Mouse (Mus musculus): ENCODE measurements around the gene Snd1. TPM values are rescaled to one million over a fixed set of nuclear protein-coding genes. Genes with fewer than 3 reads are reported as not detected.
A peak's percentile ranks its signal among the peaks of the same experiment; 100 is the strongest.

The Snd1 gene
- polyA plus RNA-seq, 1 experiment from 2014 or later, result 56.6 TPM

DNA sequence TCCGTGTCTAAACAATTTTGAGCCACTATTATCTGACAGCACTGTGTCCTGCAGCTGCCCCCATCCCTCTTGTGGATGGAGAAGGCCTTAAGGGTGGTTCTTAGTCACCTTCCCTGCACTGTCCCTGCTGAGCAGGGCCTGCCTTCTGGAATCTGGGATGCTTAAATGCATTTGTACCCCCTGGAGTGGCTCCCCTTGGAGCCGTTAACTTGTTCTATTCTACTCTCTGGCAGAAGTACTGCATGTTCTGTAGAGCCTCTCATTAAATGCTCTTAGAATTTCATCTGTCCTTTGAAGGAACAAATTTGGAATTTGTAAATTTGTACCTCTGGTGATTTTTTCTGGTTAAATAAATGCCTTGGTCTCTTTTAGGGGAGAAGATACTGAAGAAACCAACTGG lies 50.6 kb downstream of the Snd1 start:
- H3K9ac ChIP-seq (replicated peaks; ENCODE audit: low read depth), result no peak overlapping the region
- H3K4me3 ChIP-seq (ENCODE audit: low read depth, low read length), result no peak overlapping the region
- H3K4me1 ChIP-seq (ENCODE audit: insufficient read depth, low read depth, low read length), result no peaks in the 10 kb centered on the region
- peaks cover 10% of the 10 kb centered on the region for H3K36me3 ChIP-seq (ENCODE audit: insufficient read depth, low read length)
- DNase-seq (ENCODE audit: low spot score) (no peak), ATAC-seq (no peak)
- 86% methylated on average over 2 of the region's 2 CpGs for WGBS
- no peaks in the 10 kb centered on the region for H3K9me3 ChIP-seq (ENCODE audit: low read length)
- no peaks in the 10 kb centered on the region for H3K27me3 ChIP-seq (replicated peaks; ENCODE audit: insufficient read depth, low read length)
- no peak overlapping the region for H3K27ac ChIP-seq (ENCODE audit: low read length)
- no peak overlapping the region for H3K4me2 ChIP-seq (replicated peaks; ENCODE audit: low read depth, low read length)
- TF ChIP-seq CTCF (IDR thresholded peaks at IDR 0.05) (no peak), EP300 (IDR thresholded peaks at IDR 0.05) (no peak)

DNA sequence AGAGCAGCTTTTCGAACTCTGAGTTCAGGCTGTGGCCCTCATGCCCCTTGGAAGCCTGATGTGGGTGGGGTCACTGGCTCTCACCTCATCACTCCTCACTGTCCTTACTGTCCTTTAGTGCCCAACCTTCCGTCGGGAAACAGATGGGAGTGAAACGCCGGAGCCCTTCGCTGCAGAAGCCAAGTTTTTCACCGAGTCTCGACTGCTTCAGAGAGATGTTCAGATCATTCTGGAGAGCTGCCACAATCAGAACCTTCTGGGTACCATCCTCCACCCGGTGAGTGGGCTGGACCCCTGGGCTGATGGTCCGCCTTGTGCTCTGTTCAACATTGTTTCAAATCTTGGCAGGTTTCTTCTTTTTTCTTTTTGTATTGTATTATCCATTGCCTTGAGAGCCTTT lies 52.5 kb downstream of the Snd1 start:
- Histone ChIP-seq H3K4me3 (ENCODE audit: low read depth, low read length) (no peak overlapping the region), H3K4me2 (replicated peaks; ENCODE audit: low read depth, low read length) (no peak overlapping the region), H3K27me3 (replicated peaks; ENCODE audit: insufficient read depth, low read length) (no peaks in the 10 kb centered on the region), H3K36me3 (ENCODE audit: insufficient read depth, low read length) (peaks cover 10% of the 10 kb centered on the region), H3K9me3 (ENCODE audit: low read length) (no peaks in the 10 kb centered on the region), H3K9ac (replicated peaks; ENCODE audit: low read depth) (no peak overlapping the region), H3K27ac (ENCODE audit: low read length) (no peak overlapping the region), H3K4me1 (ENCODE audit: insufficient read depth, low read depth, low read length) (no peaks in the 10 kb centered on the region)
- WGBS, result 83% methylated on average over 10 of the region's 10 CpGs
- DNase-seq (ENCODE audit: low spot score), result no peak
- TF ChIP-seq EP300 (IDR thresholded peaks at IDR 0.05) (no peak), CTCF (IDR thresholded peaks at IDR 0.05) (no peak)
- no peak for ATAC-seq

DNA sequence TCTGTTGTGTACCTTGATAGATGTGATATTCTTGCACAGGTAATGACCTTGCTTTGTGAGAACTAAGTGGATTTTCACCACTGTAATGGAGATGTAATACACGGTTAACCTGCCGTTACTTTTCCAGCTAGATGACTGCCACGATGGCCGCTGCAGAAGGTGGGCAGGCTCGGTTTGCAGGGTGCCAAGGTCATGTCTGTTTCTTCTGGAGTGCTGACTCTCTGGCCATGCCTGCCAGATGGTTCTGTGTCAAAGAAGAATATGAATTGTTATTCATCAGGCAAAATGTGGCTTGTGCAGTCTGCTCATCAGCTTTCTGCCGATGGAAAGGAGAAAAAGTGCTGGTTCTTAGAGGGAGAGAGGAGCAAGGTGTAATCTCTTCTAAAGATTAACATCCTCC lies 53.3 kb downstream of the Snd1 start:
- Histone ChIP-seq H3K9me3 (ENCODE audit: low read length) (no peaks in the 10 kb centered on the region), H3K4me3 (ENCODE audit: low read depth, low read length) (no peak overlapping the region), H3K27ac (ENCODE audit: low read length) (no peak overlapping the region), H3K9ac (replicated peaks; ENCODE audit: low read depth) (no peak overlapping the region), H3K36me3 (ENCODE audit: insufficient read depth, low read length) (peaks cover 10% of the 10 kb centered on the region), H3K4me2 (replicated peaks; ENCODE audit: low read depth, low read length) (no peak overlapping the region), H3K27me3 (replicated peaks; ENCODE audit: insufficient read depth, low read length) (no peaks in the 10 kb centered on the region), H3K4me1 (ENCODE audit: insufficient read depth, low read depth, low read length) (no peaks in the 10 kb centered on the region)
- ATAC-seq (no peak), DNase-seq (ENCODE audit: low spot score) (no peak)
- WGBS, result 88% methylated on average over 6 of the region's 6 CpGs
- no peak for TF ChIP-seq CTCF (IDR thresholded peaks at IDR 0.05)
- no peak for TF ChIP-seq EP300 (IDR thresholded peaks at IDR 0.05)

DNA sequence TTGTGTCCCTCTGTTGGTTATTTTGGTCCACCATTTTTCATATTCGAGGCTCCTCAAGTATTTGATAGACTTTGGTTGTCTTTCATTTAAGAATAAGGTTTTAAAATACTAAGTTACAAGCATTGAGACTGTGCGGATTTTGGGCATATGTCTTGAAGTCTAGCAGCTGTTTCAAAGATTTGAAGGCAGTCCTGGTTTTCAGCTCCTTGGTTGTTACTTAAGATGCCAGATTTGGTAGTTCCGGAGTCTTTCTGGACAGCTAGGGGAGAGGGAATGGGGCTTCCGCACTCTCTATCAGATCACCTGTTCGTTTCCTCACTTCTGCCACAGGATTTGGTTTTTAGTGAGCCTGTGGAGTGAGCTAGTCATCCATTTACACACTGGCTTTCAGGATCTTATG lies 61.5 kb downstream of the Snd1 start:
- H3K9ac ChIP-seq (replicated peaks; ENCODE audit: low read depth), result no peak overlapping the region
- H3K27ac ChIP-seq (ENCODE audit: low read length), result no peak overlapping the region
- WGBS, result 94% methylated on average over 5 of the region's 5 CpGs
- TF ChIP-seq CTCF (IDR thresholded peaks at IDR 0.05), result no peak
- DNase-seq (ENCODE audit: low spot score), result no peak
- ATAC-seq, result no peak
- H3K9me3 ChIP-seq (ENCODE audit: low read length), result no peaks in the 10 kb centered on the region
- 0 out of 2 replicates have a peak, but pooled peaks cover 4% of the 10 kb centered on the region for H3K36me3 ChIP-seq (ENCODE audit: insufficient read depth, low read length)
- H3K4me3 ChIP-seq (ENCODE audit: low read depth, low read length), result no peak overlapping the region
- H3K27me3 ChIP-seq (replicated peaks; ENCODE audit: insufficient read depth, low read length), result no peaks in the 10 kb centered on the region
- H3K4me2 ChIP-seq (replicated peaks; ENCODE audit: low read depth, low read length), result no peak overlapping the region
- H3K4me1 ChIP-seq (ENCODE audit: insufficient read depth, low read depth, low read length), result no peaks in the 10 kb centered on the region

DNA sequence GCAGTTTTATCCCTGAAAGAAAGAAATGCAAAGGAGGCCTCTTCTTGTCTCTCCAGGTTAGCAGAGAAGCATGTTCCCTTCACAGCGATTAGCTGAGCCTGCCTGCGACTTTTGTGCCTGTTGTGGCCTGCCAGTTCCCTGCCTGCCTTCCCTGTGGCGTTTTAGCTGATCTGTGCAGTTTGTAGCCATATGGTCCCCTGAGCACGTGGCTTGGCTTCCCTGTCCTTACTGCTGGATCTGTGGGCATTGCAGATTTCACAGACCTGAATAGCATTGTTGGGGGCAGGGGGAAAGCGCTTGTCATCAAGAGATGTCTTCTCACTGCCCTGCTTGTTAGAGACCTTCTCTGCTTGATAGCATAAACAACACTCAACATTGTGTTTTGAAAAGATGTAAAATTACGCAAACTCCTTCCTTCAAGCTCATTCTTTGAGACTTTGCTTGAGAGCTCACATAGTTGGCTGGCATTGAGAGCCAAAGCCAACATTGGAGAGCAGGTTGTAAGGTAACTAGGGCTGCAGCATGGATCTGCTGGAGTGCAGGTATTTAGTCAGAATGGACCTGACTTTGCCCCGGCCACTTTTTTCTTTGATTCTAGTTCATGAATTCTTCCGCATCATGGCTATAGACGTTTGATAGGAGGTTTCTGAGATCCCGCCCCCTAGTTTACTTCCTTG lies 63.0 kb downstream of the Snd1 start:
- Histone ChIP-seq H3K4me3 (ENCODE audit: low read depth, low read length) (no peak overlapping the region), H3K27ac (ENCODE audit: low read length) (no peak overlapping the region), H3K4me1 (ENCODE audit: insufficient read depth, low read depth, low read length) (no peaks in the 10 kb centered on the region), H3K9me3 (ENCODE audit: low read length) (no peaks in the 10 kb centered on the region), H3K27me3 (replicated peaks; ENCODE audit: insufficient read depth, low read length) (no peaks in the 10 kb centered on the region), H3K4me2 (replicated peaks; ENCODE audit: low read depth, low read length) (no peak overlapping the region), H3K9ac (replicated peaks; ENCODE audit: low read depth) (no peak overlapping the region), H3K36me3 (ENCODE audit: insufficient read depth, low read length) (0 out of 2 replicates have a peak, but pooled peaks cover 4% of the 10 kb centered on the region)
- TF ChIP-seq CTCF (IDR thresholded peaks at IDR 0.05) (no peak), EP300 (IDR thresholded peaks at IDR 0.05) (no peak)
- WGBS, result 72% methylated on average over 10 of the region's 10 CpGs
- DNase-seq (ENCODE audit: low spot score), result peak; percentile 9
- ATAC-seq, result no peak

DNA sequence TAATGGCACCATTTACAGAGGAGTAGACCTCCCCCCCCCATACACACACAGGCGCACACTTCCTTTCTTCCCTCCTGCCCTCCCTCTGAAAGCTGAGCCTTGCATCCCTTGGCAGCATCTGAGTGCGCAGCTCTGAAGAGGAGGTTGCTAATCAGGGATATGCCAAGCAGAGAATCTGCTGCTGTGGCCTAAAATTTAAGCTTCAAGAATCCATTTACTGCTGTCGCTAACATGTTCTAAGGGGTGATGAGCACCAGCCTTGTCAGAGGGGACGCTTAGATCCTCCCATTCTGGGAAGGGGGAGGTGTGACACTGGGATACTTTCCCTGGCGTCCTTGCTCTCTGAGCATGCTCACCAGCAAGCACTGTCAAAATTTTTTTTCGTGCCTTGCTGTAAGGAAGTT lies 67.4 kb downstream of the Snd1 start:
- Histone ChIP-seq H3K9ac (replicated peaks; ENCODE audit: low read depth) (no peak overlapping the region), H3K9me3 (ENCODE audit: low read length) (no peaks in the 10 kb centered on the region), H3K27me3 (replicated peaks; ENCODE audit: insufficient read depth, low read length) (no peaks in the 10 kb centered on the region), H3K27ac (ENCODE audit: low read length) (no peak overlapping the region), H3K4me2 (replicated peaks; ENCODE audit: low read depth, low read length) (no peak overlapping the region), H3K4me3 (ENCODE audit: low read depth, low read length) (no peak overlapping the region), H3K4me1 (ENCODE audit: insufficient read depth, low read depth, low read length) (no peaks in the 10 kb centered on the region), H3K36me3 (ENCODE audit: insufficient read depth, low read length) (peaks cover 6% of the 10 kb centered on the region; the same call in 1 of the 2 replicates)
- DNase-seq (ENCODE audit: low spot score) (no peak), ATAC-seq (no peak)
- no peak for TF ChIP-seq EP300 (IDR thresholded peaks at IDR 0.05)
- TF ChIP-seq CTCF (IDR thresholded peaks at IDR 0.05), result no peak
- 74% methylated on average over 6 of the region's 6 CpGs for WGBS

All from lung, postnatal 0 days (tissue).